Mouse (Mus musculus) gastrocnemius, postnatal 36 days (tissue): ENCODE data around the gene Ep300. TPM values are rescaled to one million over a fixed set of nuclear protein-coding genes. Genes with fewer than 3 reads are reported as not detected.
"Not testable (repeated sequence)": the region's sequence is repeated elsewhere in the genome, so short reads cannot be mapped to it uniquely, and the experiment has no call there.

Experiments
- DNase-seq, 2 experiments: peaks; one replicate each; pipeline ENCODE4 v3.0.0; 2022
- intact Hi-C: fragments of 180-260 bp; cut with DNase I; formaldehyde crosslinking; loops from one replicate; pipeline ENCODE4 v1.15.1; 2025
- total RNA-seq, 2 experiments: library from RNA; stranded (reverse); gene quantifications; 2 replicates each; pipeline ENCODE4 v1.2.3; 2021

Gene Ep300
- total RNA-seq, 2 experiments from 2014 or later: 30.5 to 33.8 TPM

- no peak for DNase-seq
- intact Hi-C loops: no loop called here
Observed at GRCm38 (mm10) chr15:81587686-81588085, 2.5 kb downstream of the Ep300 start.

- no peak for DNase-seq
- intact Hi-C loops: no loop called here
Observed at GRCm38 (mm10) chr15:81594146-81594696, 9.1 kb downstream of the Ep300 start.

- intact Hi-C loops, DNase-seq: not testable (repeated sequence)
Observed at GRCm38 (mm10) chr15:81598742-81599141, 13.6 kb downstream of the Ep300 start.

GRCm38 (mm10) chr15:81605241-81605640, 20.1 kb downstream of the Ep300 start:
- no peak for DNase-seq
- intact Hi-C loops: loop anchor here (5.0 kb wide), 1 partner anchor 158 kb away; no protein-coding TSS in a partner anchor

- intact Hi-C loops: loop anchor here (5.0 kb wide), 1 partner anchor 159 kb away; no protein-coding TSS in a partner anchor
- DNase-seq: no peak
Observed at GRCm38 (mm10) chr15:81606634-81607033, 21.5 kb downstream of the Ep300 start.

GRCm38 (mm10) chr15:81649516-81650455, 64.6 kb downstream of the Ep300 start:
- intact Hi-C loops: loop anchor here (5.0 kb wide), 1 partner anchor 272 kb away; no protein-coding TSS in a partner anchor
- DNase-seq: peak; percentile 24 to 32

GRCm38 (mm10) chr15:81650636-81651035, 65.5 kb downstream of the Ep300 start:
- no peak for DNase-seq
- intact Hi-C loops: no loop called here

GRCm38 (mm10) chr15:81661701-81662100, 76.5 kb downstream of the Ep300 start:
- intact Hi-C loops: no loop called here
- no peak for DNase-seq

GRCm38 (mm10) chr15:81663281-81663680, 78.1 kb downstream of the Ep300 start:
- intact Hi-C loops: no loop called here
- DNase-seq: no peak

- DNase-seq: peak; percentile 80 to 89
- intact Hi-C loops: no loop called here
Observed at GRCm38 (mm10) chr15:81663697-81664561, 78.8 kb downstream of the Ep300 start, which contains the start of gene L3mbtl2. Gene L3mbtl2, plus strand, starts transcription at chr15:81663889.

- DNase-seq: no peak
Observed at GRCm38 (mm10) chr15:81666957-81667356, 81.8 kb downstream of the Ep300 start.

GRCm38 (mm10) chr15:81670231-81670640, 85.1 kb downstream of the Ep300 start:
- DNase-seq: no peak
- intact Hi-C loops: loop anchor here (5.0 kb wide), 1 partner anchor 223 kb away; no protein-coding TSS in a partner anchor

More at GRCm38 (mm10) chr15:81666957-81667356, 81.8 kb downstream of the Ep300 start:
- intact Hi-C loops: loop anchor here (5.0 kb wide), 1 partner anchor 200 kb away; the partner anchor contains the start of gene Rbx1

- intact Hi-C loops: no loop called here
- no peak for DNase-seq
Observed at GRCm38 (mm10) chr15:81676637-81677036, 91.5 kb downstream of the Ep300 start.

GRCm38 (mm10) chr15:81680301-81680805, 95.2 kb downstream of the Ep300 start:
- no peak for DNase-seq
- intact Hi-C loops: no loop called here

- no peak for DNase-seq
- intact Hi-C loops: no loop called here
Observed at GRCm38 (mm10) chr15:81693366-81693966, 108.3 kb downstream of the Ep300 start.

GRCm38 (mm10) chr15:81693967-81694881, 109.1 kb downstream of the Ep300 start:
- intact Hi-C loops: no loop called here
- peak; percentile 78 to 79 for DNase-seq

- peak in 1 of 2 experiments; percentile 16 for DNase-seq
- intact Hi-C loops: no loop called here
Observed at GRCm38 (mm10) chr15:81694891-81695290, 109.7 kb downstream of the Ep300 start.

GRCm38 (mm10) chr15:81697175-81697574, 112.0 kb downstream of the Ep300 start, which contains the start of gene Chadl:
Gene Chadl, minus strand, starts transcription at chr15:81697287.
- intact Hi-C loops: no loop called here
- DNase-seq: no peak
